Mouse (Mus musculus): ENCODE results near the gene Dpy19l1.

The Dpy19l1 gene

GRCm38 (mm10) chr9:24470166-24470565 is 32.8 kb downstream of the Dpy19l1 start:
- no peak for DNase-seq (ENCODE audit: low spot score)

- no peak for DNase-seq (ENCODE audit: low spot score)
Observed at GRCm38 (mm10) chr9:24467186-24467585, 35.8 kb downstream of the Dpy19l1 start.

- no peak for DNase-seq (ENCODE audit: low spot score)
Observed at GRCm38 (mm10) chr9:24466649-24467048, 36.3 kb downstream of the Dpy19l1 start.

- no peak for DNase-seq (ENCODE audit: low spot score)
Observed at GRCm38 (mm10) chr9:24461379-24461961, 41.5 kb downstream of the Dpy19l1 start.

GRCm38 (mm10) chr9:24453833-24454232 is 49.1 kb downstream of the Dpy19l1 start:
- no peak for DNase-seq (ENCODE audit: low spot score)

- DNase-seq (ENCODE audit: low spot score): no peak
Observed at GRCm38 (mm10) chr9:24450976-24451375, 52.0 kb downstream of the Dpy19l1 start.

GRCm38 (mm10) chr9:24450524-24450923 is 52.4 kb downstream of the Dpy19l1 start:
- no peak for DNase-seq (ENCODE audit: low spot score)

GRCm38 (mm10) chr9:24434901-24435300 is 68.0 kb downstream of the Dpy19l1 start:
- DNase-seq (ENCODE audit: low spot score): no peak

GRCm38 (mm10) chr9:24429721-24430120 is 73.2 kb downstream of the Dpy19l1 start:
- no peak for DNase-seq (ENCODE audit: low spot score)

GRCm38 (mm10) chr9:24425679-24426078 is 77.3 kb downstream of the Dpy19l1 start:
- DNase-seq (ENCODE audit: low spot score): no peak

- no peak for DNase-seq (ENCODE audit: low spot score)
Observed at GRCm38 (mm10) chr9:24423241-24423640, 79.7 kb downstream of the Dpy19l1 start.

GRCm38 (mm10) chr9:24421888-24422287 is 81.1 kb downstream of the Dpy19l1 start:
- DNase-seq (ENCODE audit: low spot score): no peak

- no peak for DNase-seq (ENCODE audit: low spot score)
Observed at GRCm38 (mm10) chr9:24421221-24421620, 81.7 kb downstream of the Dpy19l1 start.

- DNase-seq (ENCODE audit: low spot score): no peak
Observed at GRCm38 (mm10) chr9:24420144-24420543, 82.8 kb downstream of the Dpy19l1 start.

GRCm38 (mm10) chr9:24418281-24418680 is 84.7 kb downstream of the Dpy19l1 start:
- DNase-seq (ENCODE audit: low spot score): no peak

GRCm38 (mm10) chr9:24411483-24411882 is 91.5 kb downstream of the Dpy19l1 start:
- no peak for DNase-seq (ENCODE audit: low spot score)

- DNase-seq (ENCODE audit: low spot score): no peak
Observed at GRCm38 (mm10) chr9:24410439-24410838, 92.5 kb downstream of the Dpy19l1 start.

GRCm38 (mm10) chr9:24407992-24408391 is 94.9 kb downstream of the Dpy19l1 start:
- no peak for DNase-seq (ENCODE audit: low spot score)

GRCm38 (mm10) chr9:24394146-24394545 is 108.8 kb downstream of the Dpy19l1 start:
- DNase-seq (ENCODE audit: low spot score): no peak

GRCm38 (mm10) chr9:24390807-24391370 is 112.1 kb downstream of the Dpy19l1 start:
- DNase-seq (ENCODE audit: low spot score): no peak

- no peak for DNase-seq (ENCODE audit: low spot score)
Observed at GRCm38 (mm10) chr9:24387230-24387629, 115.7 kb downstream of the Dpy19l1 start.

- DNase-seq (ENCODE audit: low spot score): no peak
Observed at GRCm38 (mm10) chr9:24379321-24379720, 123.6 kb downstream of the Dpy19l1 start.

GRCm38 (mm10) chr9:24378848-24379247 is 124.1 kb downstream of the Dpy19l1 start:
- no peak for DNase-seq (ENCODE audit: low spot score)
